Mouse (Mus musculus): ENCODE data around the gene Nucb2.

Gene Nucb2

DNA sequence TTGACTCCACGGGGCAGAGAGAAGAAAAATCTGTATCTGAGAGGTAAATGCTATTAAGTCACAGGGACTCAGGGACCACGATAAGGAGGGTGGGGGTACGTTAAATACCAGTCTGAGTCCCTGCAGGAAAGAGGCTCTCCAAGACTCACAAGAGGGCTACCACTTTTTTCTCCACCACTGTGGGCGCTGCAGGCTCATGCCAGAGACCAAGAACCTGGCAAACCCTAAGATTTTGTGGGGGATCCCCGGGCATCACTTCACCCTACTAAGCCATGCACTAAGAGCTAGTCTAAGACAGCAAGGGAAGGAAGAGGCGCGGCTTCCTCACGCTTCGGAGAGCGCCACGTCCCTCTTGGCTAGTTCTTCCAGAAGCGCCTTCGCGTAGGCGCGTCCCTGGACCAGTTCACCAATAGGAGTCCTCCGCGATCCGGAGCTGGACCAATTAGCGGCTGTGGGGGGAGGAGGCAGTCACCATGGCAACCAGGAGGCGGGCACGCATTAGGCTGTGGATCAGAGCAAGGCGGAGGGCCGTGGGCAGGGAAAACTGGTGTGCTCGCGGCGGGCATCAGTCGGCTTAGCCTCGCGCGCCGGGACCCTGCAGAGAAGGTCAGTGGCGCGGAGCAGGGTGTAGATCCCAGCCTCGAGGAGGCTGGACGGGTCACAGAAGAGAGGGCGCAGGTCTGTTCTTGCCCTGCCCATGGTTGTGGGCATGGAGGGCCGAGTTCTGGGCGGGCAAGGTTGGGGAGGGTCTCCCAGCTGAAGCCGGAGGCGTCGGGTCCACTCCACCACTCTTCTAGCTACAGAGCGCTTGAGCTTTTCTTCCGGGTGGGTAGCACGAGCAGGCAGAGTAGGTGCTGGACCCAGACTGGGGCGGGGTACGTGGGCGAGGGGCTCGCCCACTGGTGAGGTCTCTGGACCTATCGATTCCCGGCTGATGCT is at the start of gene Nucb2:
Gene Nucb2 (plus strand): TSS at position 491 of the 939 bp plus-strand sequence.
- DNase-seq (ENCODE audit: low spot score): peak; percentile 100

- DNase-seq (ENCODE audit: low spot score): no peak
Observed at GRCm38 (mm10) chr7:116456964-116457363, 47.2 kb upstream of the Nucb2 start.

- DNase-seq (ENCODE audit: low spot score): no peak
Observed at GRCm38 (mm10) chr7:116457391-116457790, 46.8 kb upstream of the Nucb2 start.

DNA sequence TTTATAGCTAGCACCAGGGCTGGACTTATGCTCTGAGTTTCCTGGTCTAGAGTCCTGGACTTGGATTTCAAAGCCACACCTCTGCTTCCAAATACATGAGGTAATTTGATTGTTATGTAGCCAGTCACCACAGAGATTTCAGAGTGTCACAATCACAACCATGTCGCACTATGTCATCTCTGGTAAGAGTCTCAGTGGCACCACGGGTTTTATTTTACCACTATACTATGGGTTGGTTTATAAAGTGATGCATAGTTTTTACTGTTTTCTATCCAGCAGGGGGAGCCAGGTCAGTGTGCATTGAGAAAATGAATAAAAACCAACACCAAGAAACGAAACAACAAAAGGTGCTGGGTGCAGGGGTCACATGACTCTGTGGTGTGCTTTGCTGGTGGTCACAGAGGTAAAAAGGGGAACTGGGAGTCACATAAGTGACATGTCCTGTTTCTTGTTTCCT is 45.2 kb upstream of the Nucb2 start:
- peak; percentile 25 for DNase-seq (ENCODE audit: low spot score)

- DNase-seq (ENCODE audit: low spot score): no peak
Observed at GRCm38 (mm10) chr7:116462114-116462513, 42.1 kb upstream of the Nucb2 start.

- DNase-seq (ENCODE audit: low spot score): no peak
Observed at GRCm38 (mm10) chr7:116475836-116476235, 28.3 kb upstream of the Nucb2 start.

DNA sequence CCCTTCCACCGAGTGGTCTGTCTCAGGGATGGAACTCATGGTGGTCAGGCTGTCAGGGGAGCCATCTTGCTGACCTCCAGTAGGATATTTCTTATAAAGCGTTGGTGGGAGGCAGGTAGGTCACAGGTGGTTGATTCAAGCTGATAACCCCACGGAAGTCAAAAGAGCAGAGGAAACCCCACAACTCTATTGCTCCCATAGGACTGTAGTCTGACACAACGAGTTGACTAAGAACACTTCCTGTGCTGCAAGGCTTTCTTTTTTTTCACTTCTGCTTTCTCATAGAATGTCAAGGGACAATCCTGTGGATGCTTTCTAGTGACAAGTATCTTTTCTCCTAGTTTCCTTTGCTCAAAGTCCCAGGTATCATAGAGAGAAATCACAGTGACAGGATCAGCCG is 27.9 kb upstream of the Nucb2 start:
- no peak for DNase-seq (ENCODE audit: low spot score)

DNA sequence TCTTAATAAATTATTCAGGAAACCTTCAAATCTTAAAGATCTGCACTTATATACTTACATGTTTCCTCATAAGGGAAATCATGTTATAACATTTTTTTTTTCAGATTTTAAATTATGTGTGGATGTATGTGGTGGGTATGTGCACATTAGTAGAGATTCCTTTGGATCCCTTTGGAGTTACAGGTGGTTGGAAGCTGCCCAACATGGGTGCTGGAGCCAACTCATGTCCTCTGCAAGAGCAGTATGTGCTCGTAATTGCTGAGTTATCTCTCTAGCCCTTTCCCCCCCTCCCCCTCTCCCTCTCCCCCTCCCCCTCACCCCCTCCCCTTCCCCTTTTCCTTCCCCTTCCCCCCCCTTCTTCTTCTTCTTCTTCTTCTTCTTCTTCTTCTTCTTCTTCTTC is 21.1 kb upstream of the Nucb2 start:
- DNase-seq (ENCODE audit: low spot score): no peak

DNA sequence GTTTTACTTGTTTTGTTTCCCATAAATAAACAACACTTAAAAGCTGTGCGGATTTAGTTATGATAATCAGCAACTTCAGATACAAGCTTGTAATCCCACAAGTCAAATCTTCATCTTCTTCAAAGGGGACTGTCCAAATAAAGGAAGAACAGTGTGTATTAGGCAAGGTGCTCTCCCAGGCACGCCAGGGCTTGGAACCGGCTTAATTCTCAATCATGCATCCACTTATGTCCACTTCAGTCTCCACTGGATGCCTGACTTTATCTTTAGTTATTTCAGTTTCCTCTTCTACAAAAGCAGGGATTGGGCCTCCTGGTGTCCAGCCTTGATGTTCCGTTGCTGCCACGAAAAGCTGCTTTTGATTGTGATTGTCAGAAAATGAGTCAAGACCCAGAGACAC is 20.4 kb upstream of the Nucb2 start:
- no peak for DNase-seq (ENCODE audit: low spot score)

GRCm38 (mm10) chr7:116484213-116484612 is 20.0 kb upstream of the Nucb2 start:
- DNase-seq (ENCODE audit: low spot score): no peak

- DNase-seq (ENCODE audit: low spot score): no peak
Observed at GRCm38 (mm10) chr7:116485062-116485601, 19.0 kb upstream of the Nucb2 start.

DNA sequence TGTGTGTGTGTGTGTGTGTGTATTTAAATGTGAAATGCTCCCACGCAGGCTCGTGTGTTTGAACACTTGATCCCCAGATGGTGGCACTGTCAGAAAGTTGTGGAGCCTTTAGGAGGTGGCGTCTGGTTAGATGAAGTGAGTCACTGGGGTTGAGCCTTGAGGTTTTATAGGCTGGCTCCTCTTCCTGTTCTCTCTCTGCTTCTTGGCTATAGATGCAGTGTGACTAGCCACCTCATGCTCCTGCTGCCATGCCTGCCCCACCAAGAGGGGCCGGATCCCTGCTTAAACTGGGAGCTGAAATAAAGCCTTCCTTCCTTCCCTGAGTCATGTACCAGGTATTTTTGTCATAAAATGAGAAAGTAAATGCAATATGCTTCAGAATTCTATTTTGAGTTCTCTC is 13.1 kb upstream of the Nucb2 start:
- no peak for DNase-seq (ENCODE audit: low spot score)

GRCm38 (mm10) chr7:116493267-116494003 is 10.7 kb upstream of the Nucb2 start:
- no peak for DNase-seq (ENCODE audit: low spot score)

DNA sequence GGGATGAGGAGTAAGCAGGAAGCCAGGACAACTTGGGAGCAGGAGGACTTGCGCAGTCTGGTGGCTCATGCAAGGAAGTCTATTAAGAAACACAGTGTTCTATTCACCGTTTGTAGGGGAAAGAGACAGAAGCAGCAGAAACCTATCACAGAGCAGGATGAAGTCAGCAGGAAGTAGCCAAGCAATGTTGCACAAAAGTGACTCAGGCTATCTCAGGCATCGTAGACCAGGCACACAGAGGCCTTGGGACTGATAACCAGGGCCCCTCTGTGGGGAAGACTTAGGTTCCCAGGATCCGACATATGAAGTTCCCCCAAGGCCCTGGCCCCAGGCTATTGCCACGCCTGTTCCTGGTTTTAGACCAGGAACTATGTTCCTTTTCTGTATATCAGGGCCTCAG is 9.6 kb upstream of the Nucb2 start:
- no peak for DNase-seq (ENCODE audit: low spot score)

GRCm38 (mm10) chr7:116496760-116497159 is 7.4 kb upstream of the Nucb2 start:
- no peak for DNase-seq (ENCODE audit: low spot score)

- no peak for DNase-seq (ENCODE audit: low spot score)
Observed at GRCm38 (mm10) chr7:116504818-116505170, 625 bp downstream of the Nucb2 start.

DNA sequence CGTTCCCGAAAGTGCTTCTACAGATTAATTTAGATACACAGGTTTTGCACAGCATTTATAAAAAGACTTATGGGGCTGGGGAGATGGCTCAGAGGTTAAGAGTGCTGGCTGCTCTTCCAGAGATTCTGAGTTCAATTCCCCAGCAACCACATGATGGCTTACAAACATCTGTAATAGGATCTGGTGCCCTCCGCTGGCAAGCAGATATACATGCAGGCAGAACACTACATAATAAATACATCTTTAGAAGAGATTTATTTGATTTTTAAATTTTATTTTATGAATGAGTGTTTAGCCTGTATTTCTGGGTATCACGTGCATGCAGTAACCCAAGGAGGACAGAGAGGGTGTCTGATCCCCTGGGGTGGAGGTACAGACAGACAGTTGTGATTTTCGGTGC is 9.9 kb downstream of the Nucb2 start:
- no peak for DNase-seq (ENCODE audit: low spot score)

GRCm38 (mm10) chr7:116514546-116514945 is 10.4 kb downstream of the Nucb2 start:
- no peak for DNase-seq (ENCODE audit: low spot score)

- no peak for DNase-seq (ENCODE audit: low spot score)
Observed at GRCm38 (mm10) chr7:116515059-116515458, 10.9 kb downstream of the Nucb2 start.

- no peak for DNase-seq (ENCODE audit: low spot score)
Observed at GRCm38 (mm10) chr7:116515514-116516135, 11.5 kb downstream of the Nucb2 start.

DNA sequence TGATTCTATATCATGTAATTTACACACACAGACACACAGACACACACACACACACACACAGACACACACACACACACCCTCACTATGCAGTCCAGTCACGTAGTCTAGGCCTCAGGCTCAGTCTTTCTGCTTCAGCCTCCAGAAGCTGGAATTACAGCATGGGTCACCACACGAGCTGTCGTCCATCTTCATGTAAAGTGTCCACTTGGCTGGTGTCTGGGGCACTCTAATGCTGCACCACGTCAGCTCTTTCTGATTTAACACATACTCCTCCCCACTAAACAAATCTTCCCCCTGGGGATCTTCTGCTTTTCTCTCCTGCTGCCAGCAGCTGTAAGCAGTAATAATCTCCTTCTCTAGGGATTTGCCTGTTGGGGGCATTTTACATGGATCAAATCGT is 13.1 kb downstream of the Nucb2 start:
- no peak for DNase-seq (ENCODE audit: low spot score)

DNA sequence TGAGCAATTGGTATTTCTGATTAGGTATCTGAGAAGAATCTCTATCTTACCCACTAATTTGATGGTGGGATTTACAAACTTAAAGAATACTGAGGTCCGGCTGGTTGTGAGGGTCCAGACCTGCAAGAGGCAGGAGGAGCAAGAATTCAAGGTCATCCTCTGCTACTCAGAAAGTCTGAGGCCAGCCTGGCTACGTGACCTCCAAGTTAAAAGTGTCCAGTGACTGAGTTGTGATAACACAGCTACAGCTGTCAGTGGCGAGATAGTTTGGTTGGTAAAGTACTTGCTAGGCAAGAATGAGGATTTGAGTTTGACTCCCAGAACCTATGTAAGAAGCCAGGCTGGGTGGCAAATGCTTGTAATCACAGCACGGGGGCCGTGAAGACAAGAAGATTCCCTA is 14.0 kb downstream of the Nucb2 start:
- no peak for DNase-seq (ENCODE audit: low spot score)

All from layer of hippocampus, adult 11-12 months (tissue).